Mouse (Mus musculus) midbrain, embryonic 11.5 days (tissue): ENCODE measurements around the gene Pde4b. TPM values are rescaled to one million over a fixed set of nuclear protein-coding genes. Genes with fewer than 3 reads are reported as not detected.
A peak's percentile ranks its signal among the peaks of the same experiment; 100 is the strongest.

Source experiments
- ATAC-seq: fragments of 200-750 bp; cut with Nextera tagmentation; 2 replicates; pipeline ENCODE4 v1.8.0; 2017; ENCODE audit warnings: moderate TSS enrichment, moderate library complexity; ENCODE audit not compliant: low FRiP score
- DNase-seq: peaks from one replicate; pipeline ENCODE4 v3.0.0; 2015; ENCODE audit warnings: low spot score; ENCODE audit errors: missing footprints
- H3K27ac ChIP-seq: fragments of 300-500 bp; sonication (generic); 2 replicates; pipeline ENCODE4 v1.5.1; 2014; ENCODE audit warnings: low read depth, low read length
- H3K27me3 ChIP-seq: fragments of 300-500 bp; sonication (generic); 2 replicates; pipeline ENCODE4 v1.6.1; 2014; ENCODE audit warnings: mild to moderate bottlenecking, low read length, moderate library complexity, mixed read lengths; ENCODE audit not compliant: control insufficient read depth, insufficient read depth
- H3K36me3 ChIP-seq: fragments of 300-500 bp; sonication (generic); 2 replicates; pipeline ENCODE4 v1.6.1; 2014; ENCODE audit warnings: mild to moderate bottlenecking, low read length, moderate library complexity, mixed read lengths; ENCODE audit not compliant: control insufficient read depth, insufficient read depth
- H3K4me1 ChIP-seq: fragments of 300-500 bp; sonication (generic); 2 replicates; pipeline ENCODE4 v1.6.1; 2014; ENCODE audit warnings: low read length; ENCODE audit not compliant: control insufficient read depth, insufficient read depth
- H3K4me2 ChIP-seq: fragments of 300-500 bp; sonication (generic); 2 replicates; pipeline ENCODE4 v1.6.1; 2014; ENCODE audit warnings: mild to moderate bottlenecking, moderate library complexity
- H3K4me3 ChIP-seq: fragments of 300-500 bp; sonication (generic); 2 replicates; pipeline ENCODE4 v1.5.1; 2014; ENCODE audit warnings: low read depth, low read length
- H3K9ac ChIP-seq: fragments of 300-500 bp; sonication (generic); 2 replicates; pipeline ENCODE4 v1.6.1; 2014; ENCODE audit warnings: low read length
- H3K9me3 ChIP-seq: fragments of 300-500 bp; sonication (generic); 2 replicates; pipeline ENCODE4 v1.6.1; 2016; ENCODE audit warnings: low read length; ENCODE audit not compliant: control insufficient read depth
- WGBS: fragments of 180-500 bp; shearing (Covaris S2); extraction: QIAGEN DNeasy Blood & Tissue Kit; methylation state at CpG from one replicate; pipeline ENCODE4 v1.1.7; 2014; 5-methylcytosine and 5-hydroxymethylcytosine counted together
- polyA plus RNA-seq: library from polyadenylated mRNA; unstranded; fragments of >200 nt; fragmentation: Nextera tagmentation; extraction: Ambion mirVana; gene quantifications from 2 replicates; pipeline ENCODE4 v1.2.1, GENCODE M21; 2014

Pde4b gene
- polyA plus RNA-seq, 1 experiment from 2014 or later = 7.5 TPM

DNA sequence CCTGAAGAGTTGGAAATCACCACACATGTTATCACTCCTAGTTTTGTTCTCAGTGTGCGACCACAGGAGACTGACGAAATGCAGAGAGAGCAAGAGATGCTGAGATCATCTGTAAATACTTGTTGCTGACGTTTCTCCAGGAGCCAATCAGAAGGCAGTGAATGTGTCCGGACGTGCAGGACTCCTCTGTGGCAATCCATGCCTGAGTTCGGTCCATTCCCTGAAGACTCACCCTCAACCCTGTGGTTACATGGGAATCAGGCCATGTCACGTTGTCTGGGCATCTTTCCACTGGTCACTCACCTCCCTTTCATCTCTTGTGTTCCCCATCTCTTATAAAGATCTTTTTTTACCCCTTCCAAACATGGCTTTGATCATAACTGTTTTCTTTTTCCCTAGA, 468.2 kb downstream of the Pde4b start:
- Histone ChIP-seq H3K9me3 (no peaks in the 10 kb centered on the region), H3K9ac (no peak overlapping the region), H3K36me3 (no peaks in the 10 kb centered on the region), H3K4me3 (no peak overlapping the region), H3K27ac (no peak overlapping the region), H3K27me3 (no peaks in the 10 kb centered on the region), H3K4me2 (no peak overlapping the region), H3K4me1 (no peaks in the 10 kb centered on the region)
- ATAC-seq (no peak), DNase-seq (no peak)
- 84% methylated on average over 7 of the region's 7 CpGs for WGBS

DNA sequence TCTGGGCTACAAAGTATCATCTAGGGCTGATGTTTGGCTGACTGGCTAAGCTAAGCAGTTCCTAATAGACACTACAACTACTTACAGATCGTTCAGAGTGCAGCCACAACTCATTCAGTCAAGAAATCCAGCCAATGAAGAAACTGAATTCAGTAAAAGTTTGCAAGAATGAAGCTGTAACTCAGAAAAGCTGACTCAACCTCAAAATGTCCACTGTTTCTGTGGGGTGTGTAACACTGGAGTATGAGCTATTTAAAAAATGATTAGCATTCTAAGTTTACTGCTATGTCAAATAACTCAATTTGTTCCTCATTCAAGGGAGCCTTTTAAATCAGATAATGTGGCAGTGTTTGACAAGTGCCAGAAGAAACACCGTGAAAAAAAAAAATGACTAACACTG, 469.7 kb downstream of the Pde4b start:
- no peak overlapping the region for H3K4me3 ChIP-seq
- no peaks in the 10 kb centered on the region for H3K4me1 ChIP-seq
- DNase-seq (no peak), ATAC-seq (no peak)
- 82% methylated on average over 2 of the region's 2 CpGs for WGBS
- H3K9ac ChIP-seq = no peak overlapping the region
- no peaks in the 10 kb centered on the region for H3K9me3 ChIP-seq
- no peak overlapping the region for H3K27ac ChIP-seq
- H3K4me2 ChIP-seq = no peak overlapping the region
- no peaks in the 10 kb centered on the region for H3K36me3 ChIP-seq
- no peaks in the 10 kb centered on the region for H3K27me3 ChIP-seq

DNA sequence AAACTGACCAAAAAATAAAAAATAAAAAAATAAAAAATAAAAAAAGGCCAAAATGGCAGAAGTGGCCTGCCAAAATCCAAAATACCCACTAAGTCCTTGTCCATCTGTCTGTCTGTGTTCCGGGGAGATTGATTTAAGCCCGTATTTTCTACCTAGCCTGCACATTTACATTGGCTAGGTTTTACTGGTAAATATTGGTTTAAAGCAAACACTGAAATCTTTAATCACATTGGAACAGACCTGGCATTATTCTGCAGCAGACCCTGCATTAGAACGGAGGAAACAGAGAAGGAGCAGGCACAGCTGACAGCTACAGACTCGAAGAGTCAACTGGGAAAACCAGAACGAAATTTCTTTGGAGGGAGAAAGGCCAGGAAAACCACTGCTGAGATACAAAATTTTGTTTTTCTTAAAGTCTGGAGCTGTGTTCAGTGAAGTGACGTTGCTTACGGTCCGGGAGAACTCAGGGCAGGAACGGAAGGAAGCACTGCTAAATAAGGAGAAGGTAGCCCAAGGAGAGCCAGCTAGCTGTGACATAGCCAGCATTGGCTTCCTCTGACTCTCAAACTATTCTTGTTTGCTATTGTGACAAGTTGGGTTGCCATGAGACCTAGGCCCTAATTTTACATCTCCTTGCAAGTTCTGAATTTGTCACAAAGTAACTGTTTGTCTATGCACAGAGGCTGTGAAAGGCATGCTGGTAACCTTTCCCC, 470.3 kb downstream of the Pde4b start:
- Histone ChIP-seq H3K4me3 (no peak overlapping the region), H3K9ac (no peak overlapping the region), H3K36me3 (no peaks in the 10 kb centered on the region), H3K4me2 (no peak overlapping the region), H3K9me3 (no peaks in the 10 kb centered on the region), H3K4me1 (no peaks in the 10 kb centered on the region), H3K27me3 (no peaks in the 10 kb centered on the region), H3K27ac (no peak overlapping the region)
- no peak for DNase-seq
- WGBS = 71% methylated on average over 9 of the region's 9 CpGs
- ATAC-seq = no peak

DNA sequence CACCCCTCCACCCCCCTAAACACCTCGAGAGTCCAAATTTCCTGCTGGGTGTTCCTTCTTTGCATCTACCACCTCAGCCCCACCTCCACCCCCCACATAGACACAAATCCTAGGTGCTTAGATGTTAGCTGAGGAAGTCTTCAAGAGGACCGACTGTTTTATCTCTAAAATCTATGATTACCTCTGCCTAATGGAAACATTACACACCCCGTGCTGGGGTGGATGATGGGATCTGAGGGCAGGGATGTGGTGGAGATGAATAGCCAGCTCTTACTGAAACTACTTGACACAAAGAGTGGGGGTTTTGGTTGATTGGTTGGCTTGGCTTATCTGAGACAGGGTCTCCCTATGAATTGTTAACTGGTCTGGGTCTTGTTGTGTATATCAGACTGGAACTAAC, 471.0 kb downstream of the Pde4b start:
- no peak for DNase-seq
- no peaks in the 10 kb centered on the region for H3K27me3 ChIP-seq
- no peak for ATAC-seq
- no peaks in the 10 kb centered on the region for H3K9me3 ChIP-seq
- H3K4me2 ChIP-seq = no peak overlapping the region
- H3K27ac ChIP-seq = no peak overlapping the region
- no peaks in the 10 kb centered on the region for H3K4me1 ChIP-seq
- no peak overlapping the region for H3K9ac ChIP-seq
- WGBS = 67% methylated on average over 3 of the region's 3 CpGs
- no peak overlapping the region for H3K4me3 ChIP-seq
- no peaks in the 10 kb centered on the region for H3K36me3 ChIP-seq

DNA sequence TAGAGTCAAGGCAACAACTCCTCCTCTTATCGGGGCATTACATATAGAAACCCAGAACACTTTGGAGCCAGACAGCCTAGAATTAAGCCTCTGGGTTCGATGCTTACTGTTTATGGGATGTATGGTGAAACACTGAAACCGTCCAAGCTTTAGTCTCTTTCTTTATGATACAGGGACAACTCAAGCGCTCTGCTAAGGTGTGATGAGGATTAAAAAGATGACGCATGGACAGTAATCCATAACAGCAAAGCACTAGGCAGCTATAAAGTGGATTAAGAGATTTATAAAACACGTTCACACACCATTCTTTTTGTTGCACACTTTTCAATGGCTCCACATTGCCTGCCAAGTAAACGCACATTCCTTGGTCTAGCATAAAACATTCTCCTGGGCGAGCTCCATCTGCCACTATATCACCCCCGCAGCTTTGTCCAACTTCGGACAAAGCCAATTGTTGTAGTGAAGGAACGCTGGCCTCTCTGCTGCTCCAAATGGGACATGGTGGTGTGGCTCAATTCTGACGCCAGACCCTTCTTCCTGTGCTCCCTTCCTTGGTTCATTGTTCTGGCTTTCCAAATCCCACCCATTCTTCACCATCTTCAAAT, 473.4 kb downstream of the Pde4b start:
- Histone ChIP-seq H3K4me3 (no peak overlapping the region), H3K4me1 (no peaks in the 10 kb centered on the region), H3K4me2 (no peak overlapping the region), H3K9me3 (no peaks in the 10 kb centered on the region), H3K27me3 (no peaks in the 10 kb centered on the region), H3K36me3 (no peaks in the 10 kb centered on the region), H3K27ac (no peak overlapping the region), H3K9ac (no peak overlapping the region)
- ATAC-seq (no peak), DNase-seq (no peak)
- 73% methylated on average over 12 of the region's 12 CpGs for WGBS

DNA sequence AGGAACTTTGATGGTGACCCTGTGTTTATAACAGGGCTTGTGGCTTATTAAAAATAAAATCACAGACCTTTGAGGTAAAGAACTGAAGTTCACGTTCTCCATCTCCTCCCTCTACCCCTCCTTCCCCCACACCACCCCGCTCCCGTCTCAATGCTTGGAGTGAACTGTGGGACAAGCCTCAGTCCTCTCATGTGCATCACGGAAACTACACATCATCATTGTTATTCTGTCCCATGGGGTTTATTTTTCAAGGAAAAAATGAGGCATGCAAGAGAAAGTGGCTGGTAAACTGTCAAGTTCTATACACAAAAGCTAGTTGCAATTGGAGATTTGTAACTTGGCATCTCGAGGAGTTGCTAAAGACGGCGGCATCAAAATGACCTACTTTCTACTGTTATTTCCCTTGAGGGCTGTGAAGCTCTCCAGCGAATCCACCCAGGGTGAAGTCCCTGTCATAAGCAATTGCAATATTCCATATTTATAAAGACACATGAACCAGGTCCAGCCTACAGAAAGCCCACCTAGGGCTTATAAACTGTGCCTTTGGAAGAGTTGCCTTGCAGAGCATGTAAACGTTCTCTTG, 476.0 kb downstream of the Pde4b start:
- no peak for DNase-seq
- WGBS = 90% methylated on average over 9 of the region's 9 CpGs
- H3K4me3 ChIP-seq = no peak overlapping the region
- H3K4me2 ChIP-seq = no peak overlapping the region
- no peaks in the 10 kb centered on the region for H3K9me3 ChIP-seq
- H3K4me1 ChIP-seq = peaks cover 3% of the 10 kb centered on the region; the same call in 1 of the 2 replicates
- H3K9ac ChIP-seq = no peak overlapping the region
- no peak for ATAC-seq
- H3K36me3 ChIP-seq = no peaks in the 10 kb centered on the region
- H3K27me3 ChIP-seq = no peaks in the 10 kb centered on the region
- H3K27ac ChIP-seq = no peak overlapping the region

DNA sequence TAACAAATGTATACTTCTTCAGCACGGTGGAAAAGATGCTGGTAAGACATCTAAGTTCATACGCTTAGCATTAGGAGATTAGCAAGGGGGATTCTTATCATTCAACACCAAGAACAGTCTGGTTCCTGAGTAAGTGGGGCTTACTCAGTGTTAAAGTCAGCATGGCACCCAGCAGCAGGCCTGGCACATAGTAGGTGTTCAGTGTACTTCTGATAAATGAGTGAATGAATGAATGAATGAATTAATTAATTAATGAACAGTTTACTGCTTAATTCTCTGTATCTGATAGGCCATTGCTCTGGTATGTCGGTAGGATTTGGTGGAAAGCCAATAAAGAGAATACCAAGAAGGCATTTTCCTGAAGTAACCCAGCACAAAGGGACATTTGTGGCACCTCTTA, 476.9 kb downstream of the Pde4b start:
- Histone ChIP-seq H3K27me3 (no peaks in the 10 kb centered on the region), H3K4me1 (peaks cover 7% of the 10 kb centered on the region; the same call in 1 of the 2 replicates), H3K36me3 (no peaks in the 10 kb centered on the region), H3K4me3 (no peak overlapping the region), H3K4me2 (no peak overlapping the region), H3K9ac (no peak overlapping the region), H3K27ac (no peak overlapping the region), H3K9me3 (no peaks in the 10 kb centered on the region)
- ATAC-seq (no peak), DNase-seq (no peak)
- 93% methylated on average over 3 of the region's 3 CpGs for WGBS

DNA sequence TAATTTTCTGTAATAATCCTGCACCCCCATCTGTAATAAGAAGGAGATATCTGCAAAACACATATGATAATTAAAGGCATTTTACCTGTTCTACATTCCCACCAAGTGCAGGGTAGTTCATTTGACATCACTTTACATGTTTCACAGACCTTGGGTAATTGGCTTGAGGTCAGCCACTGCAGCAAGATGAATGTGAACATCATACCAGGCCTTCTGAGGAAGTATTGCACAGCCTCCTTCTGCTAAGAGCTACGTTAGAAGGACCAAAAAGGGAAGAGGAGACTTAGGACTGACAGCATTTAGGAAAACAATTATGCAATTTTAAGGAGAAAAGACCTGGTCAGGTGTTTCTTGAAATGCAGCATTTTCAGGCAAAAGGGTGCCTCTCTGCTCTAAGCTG, 479.1 kb downstream of the Pde4b start:
- peaks cover 13% of the 10 kb centered on the region for H3K4me1 ChIP-seq
- DNase-seq = no peak

DNA sequence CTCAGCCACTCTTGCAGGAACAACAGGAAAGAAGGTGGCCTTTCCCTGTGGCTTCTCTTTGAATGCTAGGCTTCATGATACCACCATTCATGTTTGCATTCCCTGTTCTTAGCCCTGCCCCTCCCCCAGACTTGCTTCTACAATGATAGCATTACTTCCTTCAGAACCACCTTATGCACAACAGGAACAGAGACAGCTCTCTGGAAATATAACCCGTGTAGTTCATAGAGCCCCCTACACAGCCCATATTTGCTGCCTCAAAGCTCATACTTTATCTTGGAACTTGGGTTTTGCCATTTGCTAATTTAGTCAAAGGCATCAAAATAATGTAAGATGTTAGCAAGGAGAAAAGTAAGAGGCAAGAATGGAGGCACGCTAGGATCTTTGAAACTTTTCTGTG, 479.8 kb downstream of the Pde4b start:
- no peak overlapping the region for H3K27ac ChIP-seq
- no peak overlapping the region for H3K4me3 ChIP-seq
- whole genome bisulfite sequencing = 39% methylated on average over 2 of the region's 2 CpGs
- H3K4me2 ChIP-seq = no peak overlapping the region
- no peak for ATAC-seq
- H3K36me3 ChIP-seq = no peaks in the 10 kb centered on the region
- H3K9me3 ChIP-seq = no peaks in the 10 kb centered on the region
- peak; percentile 84 for DNase-seq
- H3K9ac ChIP-seq = no peak overlapping the region
- peaks cover 13% of the 10 kb centered on the region for H3K4me1 ChIP-seq
- H3K27me3 ChIP-seq = no peaks in the 10 kb centered on the region

More for the DNA sequence above, 479.1 kb downstream of the Pde4b start:
- Histone ChIP-seq H3K4me3 (no peak overlapping the region), H3K4me2 (no peak overlapping the region), H3K9ac (no peak overlapping the region), H3K27me3 (no peaks in the 10 kb centered on the region), H3K36me3 (no peaks in the 10 kb centered on the region), H3K27ac (no peak overlapping the region), H3K9me3 (no peaks in the 10 kb centered on the region)
- ATAC-seq = no peak
- whole genome bisulfite sequencing = 11% methylated on average over 1 of the region's 1 CpGs
